Mouse (Mus musculus) thymus, postnatal 36 days (tissue): Measurements from ENCODE around the gene Batf.
"Not testable (repeated sequence)": the region's sequence is repeated elsewhere in the genome, so short reads cannot be mapped to it uniquely, and the experiment has no call there.

Source experiments
- DNase-seq, 2 experiments: peaks; one replicate each; pipeline ENCODE4 v3.0.0; 2022; ENCODE audit warnings: mixed read lengths in 2 of 2

Gene Batf

DNA sequence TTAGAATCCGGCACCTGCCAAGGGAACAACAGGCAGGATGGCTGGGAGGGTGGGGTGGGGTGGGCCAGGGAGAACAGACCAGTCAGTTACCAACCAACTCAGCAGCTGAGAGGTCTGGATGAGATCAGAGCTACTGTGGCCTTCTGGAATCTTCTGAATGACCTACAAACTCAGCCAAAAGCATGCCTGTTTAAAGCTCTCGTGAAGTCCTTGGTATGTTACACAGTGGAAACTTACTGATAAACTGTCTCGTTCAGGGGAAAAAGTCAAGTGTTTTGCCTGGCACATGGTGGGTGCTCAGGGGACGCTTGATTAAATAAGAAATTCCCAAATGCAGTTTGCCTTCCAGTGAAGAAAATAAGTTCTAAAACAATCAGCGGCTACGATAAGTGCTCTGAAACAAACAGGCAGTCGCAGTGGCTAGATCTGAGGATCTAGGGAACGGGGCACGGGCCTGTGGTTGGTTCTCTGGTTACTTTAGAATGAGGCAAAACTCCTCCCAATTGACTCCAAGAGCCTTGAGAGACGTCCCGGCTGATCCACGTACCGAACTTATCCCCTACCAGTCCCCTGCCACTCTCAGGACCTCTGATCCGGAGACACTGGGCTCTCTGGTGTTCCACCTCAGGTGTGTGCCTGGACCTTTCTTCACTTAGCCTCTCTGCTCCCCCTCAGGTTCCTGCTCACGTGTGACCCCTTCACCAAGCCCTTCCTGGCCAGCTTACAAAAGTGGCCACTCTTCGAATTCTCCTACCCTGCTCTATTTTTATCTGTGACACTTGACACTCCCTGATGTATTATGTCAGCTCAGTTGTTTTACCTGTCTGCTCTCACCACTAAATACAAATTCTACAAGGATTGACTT, 1.8 kb upstream of the Batf start:
- no peak for DNase-seq

GRCm38 (mm10) chr12:85687217-85687533, 706 bp downstream of the Batf start:
- no peak for DNase-seq

DNA sequence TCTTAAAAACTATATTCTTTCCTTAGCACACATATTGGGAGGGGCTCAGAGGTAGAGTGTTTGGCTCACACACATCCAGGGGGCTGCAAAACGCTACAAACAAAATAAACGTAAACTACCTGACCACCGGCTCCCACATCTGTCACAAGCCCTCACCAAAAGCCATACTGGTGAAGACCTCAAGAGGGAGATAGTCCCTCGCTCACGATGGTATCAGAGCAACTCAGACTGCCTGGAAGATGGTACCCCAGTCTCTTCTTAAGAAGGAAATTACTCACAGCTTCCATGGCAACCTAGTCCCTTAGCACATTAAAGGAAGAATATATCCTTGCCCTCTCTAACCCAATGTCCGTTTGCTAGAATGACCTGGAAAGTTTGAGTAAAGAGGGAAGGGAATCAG, 1.4 kb downstream of the Batf start:
- no peak for DNase-seq

- DNase-seq, result no peak
These were observed 9.3 kb downstream of the Batf start for GRCm38 (mm10) chr12:85695787-85696186.

DNA sequence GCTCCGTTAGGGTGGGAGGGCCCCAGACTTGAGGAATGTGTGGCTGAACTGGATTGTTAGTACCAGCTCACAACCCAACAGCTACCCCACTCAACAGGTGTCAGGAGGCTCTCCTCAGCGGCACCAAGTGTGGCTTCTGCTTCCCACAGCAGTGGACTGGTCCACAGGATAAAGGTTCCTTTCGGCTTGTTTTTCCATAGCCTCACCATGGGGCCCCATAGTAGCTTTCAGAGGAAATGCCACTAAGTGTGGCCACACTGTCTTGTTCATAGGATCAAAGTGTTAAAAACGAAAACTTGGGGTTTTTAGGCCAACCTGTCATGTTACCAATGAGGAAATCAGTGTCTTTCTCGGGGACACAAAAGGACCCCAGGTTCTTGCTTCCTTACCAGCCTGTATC, 10.0 kb downstream of the Batf start:
- DNase-seq, result no peak

- DNase-seq, result not testable (repeated sequence)
These were observed 11.7 kb downstream of the Batf start for GRCm38 (mm10) chr12:85698179-85698578.

DNA sequence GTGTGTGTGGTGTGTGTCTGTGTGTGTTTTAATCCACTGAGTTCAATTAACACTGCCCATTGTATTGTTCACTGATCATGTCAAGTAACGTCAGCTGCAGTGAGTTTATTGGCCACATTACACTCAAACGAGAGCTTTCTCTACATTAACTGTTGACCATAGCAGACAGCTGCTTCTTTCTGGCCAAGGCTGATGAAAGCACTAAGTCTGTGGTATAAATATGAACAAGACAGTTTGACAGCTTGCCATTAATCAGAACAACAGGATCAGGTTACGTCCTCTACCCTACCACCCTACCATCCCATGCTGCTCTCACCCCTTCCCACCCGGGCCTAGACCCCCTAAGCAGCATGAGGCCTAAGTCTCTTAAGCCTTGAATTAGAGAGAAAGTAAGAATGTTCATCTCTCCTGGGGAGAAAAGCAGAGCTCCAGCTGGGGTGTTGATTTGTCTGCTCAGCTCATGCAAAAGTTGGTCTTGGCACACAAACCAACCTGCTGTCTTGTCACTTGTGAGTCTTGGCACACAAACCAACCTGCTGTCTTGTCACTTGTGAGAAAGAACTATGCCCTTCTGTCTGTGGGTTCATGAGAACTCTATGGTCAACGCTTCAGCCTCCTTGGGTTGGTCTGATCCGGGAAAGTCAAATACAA, 13.8 kb downstream of the Batf start:
- DNase-seq, result no peak

GRCm38 (mm10) chr12:85700842-85701223, 14.4 kb downstream of the Batf start:
- no peak for DNase-seq

DNA sequence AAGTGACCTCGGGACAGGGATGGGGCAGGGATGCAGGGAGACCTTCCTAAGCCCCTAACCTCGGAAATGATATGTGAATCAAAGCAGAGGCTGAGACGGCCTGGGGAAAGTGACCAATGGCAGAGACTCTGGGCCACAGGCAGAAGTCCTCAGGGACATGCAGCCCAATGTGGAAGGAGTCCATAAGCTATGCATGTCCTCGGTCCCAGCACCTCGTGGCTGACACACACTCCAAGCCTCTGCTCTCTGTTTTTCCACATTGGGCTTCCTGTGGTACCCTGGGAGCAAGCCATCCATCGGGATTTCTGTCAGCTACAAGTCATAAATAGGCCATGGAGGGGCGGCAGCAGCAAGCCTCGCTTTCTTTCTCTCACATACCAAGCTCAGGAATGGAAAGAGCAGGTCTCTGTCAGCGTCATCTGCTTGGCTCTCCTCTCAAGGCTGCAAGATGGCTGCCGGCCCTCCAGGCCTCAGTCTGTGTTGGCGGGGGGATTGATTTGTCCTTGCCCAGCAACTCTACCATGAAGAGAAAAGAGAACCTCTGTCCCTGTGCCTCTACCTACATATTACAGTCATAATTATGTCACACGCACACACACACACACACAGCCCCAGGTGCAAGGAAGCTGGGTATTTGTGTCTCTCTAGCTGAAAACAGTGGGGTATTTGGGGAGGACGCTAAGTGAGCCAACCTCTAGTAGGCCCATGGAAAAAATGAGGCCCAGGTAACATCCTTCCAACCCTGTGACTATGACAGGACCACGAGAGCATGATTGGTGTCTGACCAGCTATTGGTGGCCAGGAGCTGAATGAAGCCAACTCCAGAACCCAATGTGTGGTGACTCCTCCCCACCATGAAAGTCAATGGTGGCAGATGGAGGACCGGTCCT, 15.9 kb downstream of the Batf start:
- no peak for DNase-seq

DNA sequence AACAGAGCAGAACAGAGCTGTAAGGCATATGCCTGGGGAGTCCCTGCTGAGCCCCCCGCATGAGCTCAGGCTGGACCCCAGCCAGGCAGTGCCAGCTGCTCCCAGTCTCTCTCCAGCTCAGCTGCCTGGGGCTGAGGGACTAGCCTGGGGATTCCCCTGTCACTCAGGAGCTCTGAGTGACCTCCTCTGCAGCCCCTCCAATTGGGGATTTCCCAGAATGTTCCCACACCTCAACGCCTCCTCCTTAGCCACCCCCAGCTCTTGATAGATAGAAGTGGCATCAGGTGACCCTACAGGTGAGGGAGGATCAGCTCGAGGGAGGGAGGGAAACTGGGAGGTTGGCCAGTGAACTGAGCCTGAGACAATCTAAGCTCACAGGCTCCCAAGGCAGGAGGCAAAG, 17.0 kb downstream of the Batf start:
- no peak for DNase-seq

DNA sequence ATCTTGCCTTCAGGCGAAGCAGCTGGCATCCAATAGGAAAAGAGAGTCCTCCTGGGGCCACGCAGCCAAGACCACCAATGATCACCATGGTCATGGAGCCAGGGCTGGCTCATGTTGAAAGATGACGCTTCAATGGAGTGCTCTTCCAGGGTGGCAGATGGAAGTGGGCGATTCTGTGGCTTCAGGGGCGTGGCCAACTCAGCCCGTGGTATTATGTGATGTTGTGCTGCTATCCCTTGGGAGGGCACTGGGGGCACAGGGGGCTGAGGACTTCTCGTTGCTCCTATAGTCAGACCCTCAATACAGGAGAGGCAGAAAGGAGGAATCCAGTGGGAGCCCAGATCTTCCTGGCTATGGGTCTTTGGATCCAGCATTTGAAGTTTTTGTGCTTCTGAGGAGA, 18.1 kb downstream of the Batf start:
- DNase-seq, result peak; percentile 14 to 51

DNA sequence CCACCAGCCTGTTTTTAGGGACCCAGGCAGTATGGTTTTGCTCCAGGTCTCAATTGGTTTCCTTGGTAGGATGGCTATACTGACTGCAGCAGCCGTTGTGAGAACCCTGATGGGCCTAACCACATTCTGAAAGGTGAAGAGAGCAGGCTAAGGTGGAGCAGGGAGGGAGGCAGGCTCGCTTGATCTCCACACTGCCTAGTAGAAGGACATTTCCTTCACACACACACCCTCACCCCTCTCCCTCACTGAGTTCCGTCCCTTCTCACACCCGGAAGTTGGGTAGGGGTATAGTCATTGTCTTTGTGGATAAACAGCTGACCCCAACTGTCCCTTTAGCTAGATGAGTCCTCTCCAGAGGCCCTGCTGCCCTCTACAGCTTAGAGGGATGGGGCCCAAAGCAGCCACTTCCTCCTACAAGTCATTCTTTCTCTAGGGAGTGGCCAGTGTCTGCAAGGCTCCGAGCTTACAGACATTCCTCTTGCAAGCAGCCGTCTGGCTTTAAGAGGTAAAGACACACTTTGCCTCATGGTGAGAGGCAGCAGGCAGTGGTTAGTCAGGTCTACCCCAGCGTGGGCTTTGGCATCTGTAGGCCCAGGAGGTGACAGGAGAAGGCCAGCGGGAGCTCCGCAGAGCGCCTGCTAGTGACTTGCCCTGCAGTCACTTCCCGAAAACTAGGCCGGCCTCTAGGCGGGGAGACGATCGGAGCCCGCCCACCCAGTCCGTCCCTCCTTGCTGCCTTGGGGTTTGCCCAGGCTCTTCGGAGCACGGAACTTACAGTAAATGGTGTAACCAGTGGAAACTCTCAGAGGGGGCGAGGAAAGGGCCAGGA, 18.7 kb downstream of the Batf start:
- peak; percentile 82 to 84 for DNase-seq

DNA sequence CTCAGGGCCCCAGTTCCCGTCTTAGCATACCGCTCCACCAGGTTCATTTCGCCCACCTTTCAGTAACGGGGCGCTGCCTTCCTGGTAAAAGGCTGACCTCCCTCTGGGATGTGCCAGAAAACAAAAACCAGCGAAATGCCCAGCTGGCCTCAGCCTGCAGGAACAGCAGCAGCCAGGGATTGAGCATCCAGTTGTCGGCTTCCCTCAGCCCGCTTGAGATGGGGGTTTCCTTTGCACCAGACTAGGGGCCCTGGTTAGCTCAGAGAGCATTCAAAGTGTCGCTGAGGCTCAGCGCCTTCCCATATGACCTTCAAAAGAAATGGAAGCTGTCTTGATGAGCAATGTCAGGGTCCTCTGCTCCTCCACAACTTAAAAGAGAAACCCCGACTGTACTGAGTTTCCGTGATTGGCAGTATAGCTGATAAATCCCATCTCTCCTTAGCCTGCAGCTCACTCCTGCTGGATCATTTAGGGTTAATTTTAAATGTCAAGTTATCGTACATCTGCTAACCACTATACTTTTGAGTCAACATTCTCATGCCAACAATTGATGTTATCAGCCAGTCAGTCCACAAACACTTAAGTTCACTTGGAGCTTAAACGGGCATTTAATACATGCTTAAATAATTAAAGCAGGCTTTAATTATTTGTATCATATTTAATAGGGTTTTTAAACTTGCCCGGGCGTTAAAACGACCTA, 19.5 kb downstream of the Batf start:
- no peak for DNase-seq

DNA sequence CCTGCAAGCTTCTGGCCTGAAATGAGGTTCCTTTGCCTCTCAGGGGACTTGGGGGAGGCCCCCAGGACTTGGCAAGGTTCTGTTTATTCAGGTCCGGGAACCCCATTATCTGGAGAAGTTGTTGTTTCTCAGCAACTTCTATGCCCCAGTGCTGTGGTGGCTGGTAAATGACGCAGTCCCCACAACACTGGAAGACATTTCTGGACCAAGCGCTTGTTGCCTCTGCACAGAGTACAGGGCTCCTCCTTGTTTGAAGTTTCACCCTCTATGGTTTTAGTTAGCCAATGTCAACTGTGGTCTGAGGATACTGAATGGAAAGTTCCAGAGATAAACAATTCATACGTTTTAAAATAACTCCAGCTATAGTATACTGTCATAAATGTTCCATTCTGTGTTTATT, 20.4 kb downstream of the Batf start:
- DNase-seq, result no peak

GRCm38 (mm10) chr12:85707391-85707790, 20.9 kb downstream of the Batf start:
- DNase-seq, result no peak

GRCm38 (mm10) chr12:85708556-85708955, 22.1 kb downstream of the Batf start:
- no peak for DNase-seq

DNA sequence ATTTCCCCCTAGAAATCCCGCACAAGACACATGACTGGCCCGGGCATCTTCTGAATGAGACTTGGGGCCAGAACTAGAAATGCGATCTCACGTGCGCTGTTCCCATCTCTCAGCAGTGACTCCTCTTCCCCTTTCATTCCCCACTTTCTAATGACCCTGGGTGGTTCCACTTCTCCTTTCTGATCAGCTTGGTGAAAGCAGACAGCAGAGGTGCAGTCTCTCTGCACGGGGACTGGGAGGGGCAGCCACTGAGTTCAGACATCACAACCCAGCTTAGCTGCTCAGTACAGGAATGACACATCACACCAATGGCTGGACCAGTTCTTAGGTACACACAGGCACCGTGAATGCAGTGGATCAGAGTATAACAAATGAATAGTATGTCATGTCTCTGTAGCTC, 24.2 kb downstream of the Batf start:
- DNase-seq, result no peak

DNA sequence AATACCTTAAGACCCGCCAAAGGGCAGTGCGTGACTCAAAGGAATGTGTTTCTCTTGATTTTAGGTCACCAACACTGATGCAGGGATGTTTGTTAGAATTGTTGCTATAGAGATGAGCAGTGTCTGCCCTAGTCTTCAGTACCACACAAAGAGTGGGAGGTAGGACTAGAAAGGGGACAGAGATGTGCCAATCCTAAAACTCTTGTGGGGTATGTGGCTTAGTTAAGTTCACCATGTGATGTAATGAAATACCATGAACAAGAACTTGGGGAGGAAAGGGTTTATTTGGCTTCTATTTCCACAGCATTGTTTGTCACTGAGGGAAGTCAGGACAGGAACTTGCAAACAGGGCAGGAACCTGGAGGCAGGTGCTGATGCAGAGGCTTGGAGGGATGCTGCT, 26.1 kb downstream of the Batf start:
- DNase-seq, result no peak

DNA sequence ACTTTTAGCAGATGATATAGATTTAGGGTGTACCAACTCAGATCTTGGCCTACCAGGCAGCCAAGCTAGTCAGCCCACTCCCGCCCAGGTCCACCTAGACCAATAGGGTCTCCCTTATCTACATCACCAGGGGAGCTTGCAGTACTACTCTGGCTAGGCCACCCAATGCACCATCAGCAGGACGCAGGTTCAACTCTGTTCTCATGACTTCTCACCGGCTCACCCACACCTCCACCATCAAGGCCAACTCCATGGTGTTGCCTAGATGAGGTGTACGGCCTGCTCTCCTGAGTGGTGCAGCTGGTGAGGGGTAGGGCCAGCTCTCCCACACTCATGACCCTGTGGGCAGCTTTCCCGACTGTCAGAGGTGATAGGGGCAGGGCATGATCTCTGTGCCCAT, 27.7 kb downstream of the Batf start:
- no peak for DNase-seq

- no peak for DNase-seq
These were observed 38.8 kb downstream of the Batf start for GRCm38 (mm10) chr12:85725306-85725705.

DNA sequence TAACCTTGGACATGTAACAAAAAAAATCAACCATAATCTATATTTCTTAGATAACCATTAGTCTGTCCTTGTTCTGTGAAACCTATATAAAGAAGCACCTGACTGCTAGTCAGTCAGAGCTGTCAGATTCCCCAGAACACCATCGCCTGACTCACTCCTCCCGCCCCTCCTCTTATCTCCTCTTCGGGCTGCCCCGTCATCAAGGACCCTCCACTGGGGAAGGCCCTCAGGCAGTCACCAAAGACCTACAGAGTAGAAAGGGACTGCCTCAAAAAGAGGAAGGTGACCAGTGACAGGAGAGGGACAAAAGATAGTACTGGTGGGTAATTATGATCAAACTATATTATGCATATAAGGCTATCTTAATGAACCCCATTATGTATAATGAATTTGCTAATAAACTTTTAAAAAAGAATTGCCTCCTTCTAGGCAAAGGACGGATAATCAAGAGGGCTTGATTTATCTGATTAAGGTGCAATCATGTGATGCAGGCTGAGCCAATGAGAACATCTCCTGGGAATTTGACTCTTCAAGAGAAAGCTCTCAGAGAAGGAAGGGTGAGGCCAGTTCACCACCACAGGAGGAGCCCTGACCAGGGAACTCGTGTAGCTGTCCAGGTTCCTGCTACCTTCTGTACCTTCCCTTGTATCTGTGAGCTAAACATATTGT, 40.4 kb downstream of the Batf start:
- DNase-seq, result no peak

- DNase-seq, result no peak
These were observed 41.7 kb downstream of the Batf start for GRCm38 (mm10) chr12:85728181-85728580.
